Mouse (Mus musculus): ENCODE results near the gene Gm49486.

The Gm49486 gene
- long read RNA-seq, experiment 1 = 0 reads
- long read RNA-seq, experiment 2 = 0 reads

DNA sequence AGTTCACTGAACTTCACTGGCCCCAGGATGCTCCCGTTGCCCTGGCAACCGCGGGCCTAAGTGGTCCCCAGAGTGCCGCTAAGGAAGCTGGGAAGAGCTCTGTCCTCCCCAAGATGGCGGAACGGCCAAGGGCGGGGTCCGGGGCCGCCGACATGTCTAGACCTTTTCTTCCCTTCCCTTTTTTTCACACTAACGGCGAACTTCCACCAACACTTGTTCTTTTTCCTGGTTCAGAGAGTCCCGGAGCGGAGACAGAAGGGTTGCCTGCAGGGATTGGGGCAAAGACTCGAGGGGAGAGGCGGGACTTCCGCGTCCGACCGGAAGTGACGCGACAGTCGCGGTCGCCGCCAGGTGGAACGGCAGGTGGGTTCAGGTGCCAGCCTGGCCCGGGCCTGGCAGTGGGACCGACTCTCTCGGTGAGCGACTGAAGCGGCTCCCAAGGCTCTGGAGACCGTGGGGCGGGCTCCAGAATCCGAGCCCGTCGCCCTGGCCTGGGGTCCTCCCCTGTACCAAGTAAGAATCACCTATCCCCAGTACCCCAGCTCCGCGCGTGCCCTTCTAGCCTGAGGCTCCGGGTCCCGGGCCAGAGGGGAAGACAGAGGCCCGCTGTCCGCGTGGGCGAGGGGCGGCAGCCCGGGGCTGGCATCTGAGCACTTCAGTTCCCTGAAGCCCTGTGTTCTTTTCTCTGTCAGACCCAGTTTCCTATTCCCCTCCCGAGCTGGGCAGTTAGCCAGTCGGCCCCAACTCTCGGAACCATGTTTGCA, at the start of gene Gm49486, which contains the start of gene Pick1:
Gene Gm49486 (plus strand): TSS at position 334 of the 764 bp plus-strand sequence.
Gene Pick1 (plus strand): TSS at position 116 of the 764 bp plus-strand sequence.
- intact Hi-C loops (cut with DNase I) = no loop called here

- intact Hi-C loops (cut with DNase I) = no loop called here
Observed at GRCm38 (mm10) chr15:79185213-79185612, 44.0 kb upstream of the Gm49486 start.

DNA sequence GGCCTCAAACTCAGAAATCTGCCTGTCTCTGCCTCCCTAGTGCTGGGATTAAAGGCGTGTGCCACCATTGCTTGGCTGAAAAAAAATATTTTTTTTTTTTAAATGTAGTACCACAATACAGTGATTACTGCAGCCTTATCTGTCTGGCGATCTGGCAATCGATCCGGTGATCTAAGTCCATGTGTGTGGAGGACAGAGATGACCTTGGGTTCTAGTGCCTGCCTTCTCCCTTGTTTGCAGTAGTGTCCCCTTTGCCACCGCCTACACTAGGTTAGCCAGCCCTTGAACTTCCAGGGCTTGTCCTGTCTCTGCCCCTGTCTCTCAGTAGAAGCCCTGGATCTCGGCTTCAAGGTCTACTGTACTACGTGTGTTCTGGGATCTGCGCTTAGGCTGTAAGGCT, 41.4 kb upstream of the Gm49486 start:
- intact Hi-C loops (cut with DNase I) = no loop called here

- intact Hi-C loops (cut with DNase I) = no loop called here
Observed at GRCm38 (mm10) chr15:79191426-79191825, 37.8 kb upstream of the Gm49486 start.

DNA sequence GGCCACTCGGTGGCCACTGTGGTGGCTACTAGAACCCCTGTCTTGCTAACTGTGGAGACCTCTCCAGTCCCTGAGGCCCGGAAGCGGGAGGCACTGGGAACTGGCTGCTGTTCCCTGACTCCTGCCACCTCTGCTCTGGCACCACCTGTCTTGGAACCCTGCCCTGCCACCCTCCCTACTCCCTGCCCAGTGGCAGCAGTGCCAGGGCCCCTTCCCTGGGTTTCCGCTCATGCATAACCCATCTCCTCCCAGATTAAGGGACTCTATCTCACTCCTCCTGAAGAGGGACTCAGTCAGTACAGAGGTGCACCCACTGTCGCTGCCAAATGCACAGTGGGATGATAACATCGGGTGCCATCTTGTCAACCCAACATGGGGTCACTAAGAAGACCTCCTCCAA, 36.7 kb upstream of the Gm49486 start:
- intact Hi-C loops (cut with DNase I) = no loop called here

DNA sequence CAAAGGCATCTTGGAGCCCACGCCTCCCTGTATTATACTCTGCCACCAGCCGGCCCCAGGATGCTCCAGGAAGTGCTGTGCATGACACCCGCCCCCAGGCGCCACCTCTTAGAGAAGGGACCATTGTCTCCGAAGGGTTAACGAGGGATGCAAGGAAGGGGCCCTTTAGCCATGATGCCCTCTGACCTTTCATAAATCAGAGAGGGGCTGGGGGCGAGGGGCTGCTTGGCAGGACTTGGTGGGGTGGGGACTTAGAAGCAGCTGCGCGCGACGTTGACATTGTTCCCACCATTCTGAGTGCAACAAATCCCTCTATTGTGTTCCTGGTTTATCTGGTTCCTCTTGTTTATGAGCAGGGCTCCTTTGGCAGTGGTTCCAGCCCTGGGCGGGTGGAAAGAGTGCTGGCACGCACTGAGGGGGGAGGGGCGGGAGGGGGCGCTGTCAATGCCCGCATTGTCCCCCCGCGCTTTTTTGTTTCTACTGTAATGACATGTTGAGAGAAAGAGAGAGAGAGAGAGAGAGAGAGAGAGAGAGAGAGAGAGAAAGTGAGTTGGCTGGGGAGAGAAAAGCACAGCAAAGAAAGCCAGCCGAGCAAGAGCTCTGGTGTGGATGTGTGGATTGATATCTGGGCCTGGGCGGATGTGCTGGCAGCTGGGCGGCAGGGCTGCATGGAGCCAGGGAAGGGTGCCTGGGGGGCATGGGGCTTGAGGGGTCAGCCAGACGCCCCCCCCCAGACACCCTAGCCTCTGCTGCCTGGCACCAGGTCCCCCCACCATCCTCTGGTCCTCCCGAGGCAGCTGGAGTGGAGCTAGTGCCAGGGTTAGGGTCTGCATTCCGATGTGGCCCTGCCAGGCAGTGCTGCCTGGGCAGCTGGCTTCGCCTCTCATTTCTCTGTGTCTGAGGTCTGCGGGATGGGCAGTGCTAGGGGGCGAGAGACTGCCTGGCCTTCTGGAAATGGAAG, 36.0 kb upstream of the Gm49486 start:
- intact Hi-C loops (cut with DNase I) = no loop called here

- intact Hi-C loops (cut with DNase I) = no loop called here
Observed at GRCm38 (mm10) chr15:79194048-79194447, 35.1 kb upstream of the Gm49486 start.

GRCm38 (mm10) chr15:79194946-79195345, 34.2 kb upstream of the Gm49486 start:
- intact Hi-C loops (cut with DNase I) = no loop called here

DNA sequence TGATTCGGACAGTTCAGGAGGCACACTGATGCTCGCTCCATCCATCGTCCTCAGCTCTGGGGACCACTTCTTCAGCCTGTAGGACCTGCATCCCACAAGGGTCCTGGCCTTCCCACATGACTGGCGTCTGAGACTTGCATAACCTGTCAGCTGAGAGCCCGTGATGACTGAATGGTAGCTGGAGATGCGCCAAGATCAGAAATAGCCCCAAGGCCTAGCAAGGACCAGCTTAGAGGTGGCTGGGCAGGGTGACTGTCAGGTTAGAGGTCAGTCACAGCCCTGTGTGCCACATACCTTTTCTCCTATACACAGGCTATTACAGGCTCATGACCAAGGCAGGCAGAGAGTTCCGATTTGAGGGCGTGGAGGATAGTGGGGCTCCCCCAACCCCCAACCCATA, 33.7 kb upstream of the Gm49486 start:
- intact Hi-C loops (cut with DNase I) = no loop called here

GRCm38 (mm10) chr15:79199390-79199976, 29.7 kb upstream of the Gm49486 start:
- intact Hi-C loops (cut with DNase I) = no loop called here

DNA sequence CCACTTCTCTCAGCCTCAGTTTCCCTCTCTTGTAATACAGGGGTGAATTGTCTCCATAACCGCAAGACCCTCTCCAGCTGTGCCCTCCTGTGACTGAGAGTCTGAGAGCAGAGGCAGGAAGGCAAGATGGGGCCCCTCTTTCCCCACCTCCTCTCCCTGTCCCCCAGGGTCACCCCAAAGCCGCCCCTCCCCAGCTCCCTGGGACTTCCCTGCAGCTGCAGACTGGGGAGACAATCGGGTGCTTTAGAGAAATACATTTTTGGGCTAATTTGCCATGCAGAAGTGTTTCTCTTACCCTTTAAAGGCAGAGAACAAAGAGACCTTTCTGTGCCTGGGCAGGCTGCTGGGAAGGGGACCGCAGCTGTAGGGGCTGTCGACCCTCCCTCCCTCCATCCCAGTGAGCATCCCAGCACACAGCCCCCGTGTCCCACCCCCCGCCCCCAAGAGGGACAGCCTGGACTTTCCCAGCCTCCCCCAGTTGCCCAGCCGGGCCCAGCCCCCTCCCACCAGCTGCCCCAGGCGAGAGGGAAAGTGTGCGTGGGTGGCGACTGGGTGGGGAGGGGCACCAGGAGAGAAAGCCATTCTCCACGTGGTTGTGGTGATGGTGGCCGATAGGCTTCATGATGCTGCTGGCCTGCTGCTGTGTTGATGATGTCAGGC, 27.6 kb upstream of the Gm49486 start:
- intact Hi-C loops (cut with DNase I) = no loop called here

GRCm38 (mm10) chr15:79202575-79202974, 26.6 kb upstream of the Gm49486 start:
- intact Hi-C loops (cut with DNase I) = no loop called here

- intact Hi-C loops (cut with DNase I) = no loop called here
Observed at GRCm38 (mm10) chr15:79208211-79208610, 21.0 kb upstream of the Gm49486 start.

- intact Hi-C loops (cut with DNase I) = no loop called here
Observed at GRCm38 (mm10) chr15:79208758-79209439, 20.3 kb upstream of the Gm49486 start.

DNA sequence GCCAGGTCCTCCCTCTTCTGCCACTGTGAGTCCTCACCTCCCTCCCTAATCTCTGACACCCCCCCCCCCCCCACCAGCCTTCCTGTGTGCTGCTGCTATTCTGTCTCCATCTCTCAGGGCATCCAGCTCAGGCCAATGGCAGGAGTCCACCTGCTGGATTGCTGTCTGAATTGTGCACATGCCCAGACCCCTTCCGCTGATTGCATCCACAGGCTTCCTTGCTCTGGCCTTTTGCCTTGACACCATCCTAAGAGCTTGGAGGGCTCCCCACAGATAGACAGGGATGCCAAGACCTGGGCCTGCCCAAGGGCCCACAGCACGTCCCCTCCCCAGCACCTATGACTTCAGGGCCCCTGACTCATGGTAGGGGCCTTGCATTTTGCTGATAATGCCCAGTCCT, 18.8 kb upstream of the Gm49486 start:
- intact Hi-C loops (cut with DNase I) = no loop called here

DNA sequence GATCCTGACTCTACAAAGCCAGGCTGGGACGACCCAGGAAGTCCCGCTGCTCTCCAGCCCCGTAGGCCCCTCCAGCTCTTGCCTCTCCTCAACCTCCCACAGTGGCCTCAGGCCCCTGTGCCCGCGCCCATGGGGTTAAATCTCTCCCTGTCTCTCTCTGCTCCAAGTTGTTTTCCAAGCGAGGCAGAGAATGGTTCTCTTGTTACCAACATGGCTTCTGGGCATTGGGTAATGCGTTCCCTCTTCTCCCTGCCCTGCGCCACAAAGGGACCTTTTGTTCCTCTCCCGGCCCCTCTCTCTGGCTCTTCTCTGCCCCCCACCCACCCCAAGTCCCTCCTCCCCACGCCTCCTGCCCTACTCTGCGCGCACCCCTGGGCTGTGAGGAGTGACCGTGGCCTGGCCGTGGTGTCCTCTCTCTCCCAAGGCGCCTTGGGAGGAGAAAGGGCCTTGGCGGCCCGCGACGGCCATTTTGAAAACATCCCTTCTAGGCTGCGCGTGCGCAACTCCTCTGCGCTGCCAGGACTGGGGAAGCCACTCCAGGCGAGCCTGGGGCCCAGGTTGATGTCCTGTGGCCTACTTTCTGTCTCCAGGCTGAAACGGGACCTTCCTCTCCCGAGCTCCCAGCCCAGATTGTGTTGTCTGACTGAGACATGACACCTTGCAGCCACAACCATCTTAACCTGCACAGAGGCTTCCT, 16.3 kb upstream of the Gm49486 start:
- intact Hi-C loops (cut with DNase I) = no loop called here

- intact Hi-C loops (cut with DNase I) = no loop called here
Observed at GRCm38 (mm10) chr15:79213591-79213990, 15.6 kb upstream of the Gm49486 start.

GRCm38 (mm10) chr15:79216191-79216590, 13.0 kb upstream of the Gm49486 start:
- intact Hi-C loops (cut with DNase I) = no loop called here

DNA sequence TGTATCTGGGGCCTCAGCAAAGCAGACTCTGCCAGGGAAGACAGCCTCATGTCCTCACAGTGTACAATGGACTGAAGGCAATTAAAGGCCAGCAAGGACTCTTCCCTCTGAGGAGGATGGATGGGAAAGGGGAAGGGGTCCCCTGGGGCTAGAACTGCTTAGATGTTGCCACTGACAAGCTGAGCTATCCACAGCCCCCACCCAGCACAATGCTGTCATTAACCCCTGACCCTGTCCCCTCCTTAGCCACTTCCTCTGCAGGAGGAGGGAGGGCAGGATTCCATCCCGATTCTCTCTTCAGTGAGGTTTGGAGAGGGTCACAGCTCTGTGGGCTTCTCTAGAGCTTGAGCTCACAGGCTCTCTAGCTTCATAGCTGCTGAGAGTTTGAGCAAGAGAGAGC, 9.6 kb upstream of the Gm49486 start:
- intact Hi-C loops (cut with DNase I) = no loop called here

- intact Hi-C loops (cut with DNase I) = no loop called here
Observed at GRCm38 (mm10) chr15:79223641-79224040, 5.5 kb upstream of the Gm49486 start.

Measured in adrenal gland (tissue).